Mouse (Mus musculus): ENCODE results near the gene Arl4d. TPM values are rescaled to one million over a fixed set of nuclear protein-coding genes. Genes with fewer than 3 reads are reported as not detected.
"Not testable (repeated sequence)": the region's sequence is repeated elsewhere in the genome, so short reads cannot be mapped to it uniquely, and the experiment has no call there.

The Arl4d gene
- total and polyA plus RNA-seq, 3 experiments = 0.59 to 1.2 (median 0.81) TPM

- H3K4me1 ChIP-seq (ENCODE audit: control insufficient read depth in 1 of 2, insufficient read depth in 2 of 2) = peaks cover 4 to 18% of the 10 kb centered on the region in 2 experiments; a peak in 3 of 4 replicates
- peak; percentile 94 for DNase-seq (ENCODE audit: extremely low read depth)
- peak overlapping the region; percentile 68 for H3K27ac ChIP-seq (ENCODE audit: insufficient read depth, low read depth)
- H3K36me3 ChIP-seq (replicated peaks in 1 of 2; ENCODE audit: control insufficient read depth in 1 of 2, insufficient read depth in 1 of 2, low read length in 1 of 2); H3K27me3 ChIP-seq (replicated peaks); dilution Hi-C loops (cut with MboI; ENCODE audit: extremely low pct_ligation_motif_present, extremely low pct_unique_long_range_greater_than_20kb, low sequenced_read_pairs); H3K9me3 ChIP-seq (replicated peaks; ENCODE audit: low read length); in situ Hi-C loops (cut with MboI; ENCODE audit: low pct_ligation_motif_present, low pct_unique_long_range_greater_than_20kb, low sequenced_read_pairs); H3K79me2 ChIP-seq (replicated peaks; ENCODE audit: control insufficient read depth, extremely low read depth, insufficient read depth, poor library complexity, severe bottlenecking); H3K4me3 ChIP-seq (replicated peaks in 1 of 3; ENCODE audit: low read depth in 2 of 3, low read length in 2 of 3, poor library complexity in 1 of 3): not testable (repeated sequence)
- peak overlapping the region; percentile 61 for H3K4me2 ChIP-seq (ENCODE audit: insufficient read depth, low read depth, poor library complexity, severe bottlenecking)
- peak overlapping the region; percentile 66 for H3K9ac ChIP-seq (ENCODE audit: insufficient read depth, low read depth)
- TF ChIP-seq MAZ (IDR thresholded peaks at IDR 0.05; ENCODE audit: low read depth, low read length) (peak; percentile 69; the same call in 1 of the 2 replicates), MEF2A (IDR thresholded peaks at IDR 0.05; ENCODE audit: borderline replicate concordance, low read depth, low read length) (peak; percentile 23; the same call in 1 of the 2 replicates), TBP (conservative IDR thresholded peaks at IDR 0.05; ENCODE audit: low read depth, low read length) (peak; percentile 89), MAX (IDR thresholded peaks at IDR 0.05; ENCODE audit: low read length) (0 out of 2 replicates have a peak, but pooled peaks have one; percentile 4), TCF12 (IDR thresholded peaks at IDR 0.05; ENCODE audit: low read depth, low read length) (peak; percentile 42; the same call in 1 of the 2 replicates), RCOR1 (conservative IDR thresholded peaks at IDR 0.05; ENCODE audit: low read depth, low read length) (0 out of 2 replicates have a peak, but pooled peaks have one; percentile 45), POLR2AphosphoS2 (IDR thresholded peaks at IDR 0.05; ENCODE audit: low read depth, low read length) (peak; percentile 98), IRF4 (IDR thresholded peaks at IDR 0.05; ENCODE audit: low read depth, low read length) (0 out of 2 replicates have a peak, but pooled peaks have one; percentile 57), POLR2A (IDR thresholded peaks at IDR 0.05; ENCODE audit: low read depth, low read length) (peak; percentile 92), ETS1 (conservative IDR thresholded peaks at IDR 0.05; ENCODE audit: low read depth, low read length) (peak; percentile 81), ZMIZ1 (IDR thresholded peaks at IDR 0.05; ENCODE audit: low read depth, low read length) (peak; percentile 98), NRF1 (IDR thresholded peaks at IDR 0.05; ENCODE audit: low read depth, low read length) (peak; percentile 39; the same call in 1 of the 2 replicates), HCFC1 (IDR thresholded peaks at IDR 0.05; ENCODE audit: low read depth, low read length) (peak; percentile 65), NELFE (IDR thresholded peaks at IDR 0.05; ENCODE audit: low read depth, low read length) (peak; percentile 71; the same call in 1 of the 2 replicates)
Observed at GRCm38 (mm10) chr11:101645411-101646282, 19.7 kb upstream of the Arl4d start.

DNA sequence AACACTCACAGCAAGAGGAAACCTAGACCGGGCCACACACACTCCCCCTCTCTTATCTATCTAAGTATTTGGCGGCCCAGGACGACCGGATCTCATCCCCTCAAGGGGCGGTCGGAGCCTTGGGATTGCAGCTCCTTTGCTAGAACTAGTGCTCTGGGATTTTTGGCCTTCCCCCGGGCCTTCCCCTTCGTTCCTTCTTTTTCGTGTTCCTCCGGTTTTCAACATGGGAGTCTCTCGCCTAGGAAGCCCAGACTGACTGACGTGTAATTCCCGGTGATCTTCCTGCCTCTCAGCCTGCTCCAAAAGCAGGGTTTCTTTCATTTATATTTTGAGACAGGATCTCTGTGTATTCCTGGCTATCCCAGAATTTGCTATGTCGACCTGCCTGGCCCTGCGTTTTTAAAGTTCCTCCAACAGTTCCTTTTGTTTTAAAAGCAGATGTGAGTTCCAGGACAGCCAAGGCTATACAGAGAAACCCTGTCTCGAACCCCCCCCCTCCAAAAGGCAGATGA lies 19.0 kb upstream of the Arl4d start:
- H3K4me3 ChIP-seq (replicated peaks in 1 of 3; ENCODE audit: low read depth in 2 of 3, low read length in 2 of 3, poor library complexity in 1 of 3); H3K27ac ChIP-seq (ENCODE audit: insufficient read depth, low read depth); H3K27me3 ChIP-seq (replicated peaks); dilution Hi-C loops (cut with MboI; ENCODE audit: extremely low pct_ligation_motif_present, extremely low pct_unique_long_range_greater_than_20kb, low sequenced_read_pairs); H3K9me3 ChIP-seq (replicated peaks; ENCODE audit: low read length); H3K79me2 ChIP-seq (replicated peaks; ENCODE audit: control insufficient read depth, extremely low read depth, insufficient read depth, poor library complexity, severe bottlenecking); DNase-seq (ENCODE audit: extremely low read depth); H3K36me3 ChIP-seq (replicated peaks in 1 of 2; ENCODE audit: control insufficient read depth in 1 of 2, insufficient read depth in 1 of 2, low read length in 1 of 2); in situ Hi-C loops (cut with MboI; ENCODE audit: low pct_ligation_motif_present, low pct_unique_long_range_greater_than_20kb, low sequenced_read_pairs): not testable (repeated sequence)
- Histone ChIP-seq H3K4me2 (ENCODE audit: insufficient read depth, low read depth, poor library complexity, severe bottlenecking) (peak overlapping the region; percentile 61), H3K9ac (ENCODE audit: insufficient read depth, low read depth) (peak overlapping the region; percentile 66), H3K4me1 (ENCODE audit: control insufficient read depth in 1 of 2, insufficient read depth in 2 of 2) (peaks cover 4 to 15% of the 10 kb centered on the region in 2 experiments; a peak in 3 of 4 replicates)

DNA sequence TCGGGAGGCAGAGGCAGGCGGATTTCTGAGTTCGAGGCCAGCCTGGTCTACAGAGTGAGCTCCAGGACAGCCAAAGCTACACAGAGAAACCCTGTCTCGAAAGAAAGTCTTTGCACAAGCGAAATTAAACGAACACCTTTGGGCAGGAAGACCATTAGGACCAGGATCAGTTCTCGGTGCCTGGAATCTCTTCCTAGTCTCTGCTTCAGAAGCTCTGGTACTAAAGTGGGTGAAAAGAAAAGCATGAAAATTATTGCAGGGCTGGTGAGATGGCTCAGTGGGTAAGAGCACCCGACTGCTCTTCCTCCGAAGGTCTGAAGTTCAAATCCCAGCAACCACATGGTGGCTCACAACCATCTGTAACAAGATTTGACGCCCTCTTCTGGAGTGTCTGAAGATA lies 18.2 kb upstream of the Arl4d start:
- in situ Hi-C loops (cut with MboI; ENCODE audit: low pct_ligation_motif_present, low pct_unique_long_range_greater_than_20kb, low sequenced_read_pairs); DNase-seq (ENCODE audit: extremely low read depth): not testable (repeated sequence)

More for the DNA sequence above, 18.2 kb upstream of the Arl4d start:
- dilution Hi-C loops (cut with MboI; ENCODE audit: extremely low pct_ligation_motif_present, extremely low pct_unique_long_range_greater_than_20kb, low sequenced_read_pairs); H3K9ac ChIP-seq (ENCODE audit: insufficient read depth, low read depth); H3K79me2 ChIP-seq (replicated peaks; ENCODE audit: control insufficient read depth, extremely low read depth, insufficient read depth, poor library complexity, severe bottlenecking); H3K9me3 ChIP-seq (replicated peaks; ENCODE audit: low read length); H3K27me3 ChIP-seq (replicated peaks); H3K4me2 ChIP-seq (ENCODE audit: insufficient read depth, low read depth, poor library complexity, severe bottlenecking); H3K27ac ChIP-seq (ENCODE audit: insufficient read depth, low read depth); H3K36me3 ChIP-seq (replicated peaks in 1 of 2; ENCODE audit: control insufficient read depth in 1 of 2, insufficient read depth in 1 of 2, low read length in 1 of 2); H3K4me3 ChIP-seq (replicated peaks in 1 of 3; ENCODE audit: low read depth in 2 of 3, low read length in 2 of 3, poor library complexity in 1 of 3): not testable (repeated sequence)
- H3K4me1 ChIP-seq (ENCODE audit: control insufficient read depth in 1 of 2, insufficient read depth in 2 of 2) = peaks cover 4 to 15% of the 10 kb centered on the region in 2 experiments; a peak in 3 of 4 replicates

Measured in CH12.LX (cell line).